Mouse (Mus musculus) testis, postnatal 10 days (tissue): ENCODE results near the gene Ppp3cb.

Experiments
- DNase-seq: peaks from one replicate; pipeline ENCODE4 v3.0.0; 2021; ENCODE audit warnings: low spot score

Ppp3cb gene

GRCm38 (mm10) chr14:20480195-20480579 lies 66.2 kb downstream of the Ppp3cb start:
- no peak for DNase-seq

- DNase-seq = peak; percentile 84
Measured at GRCm38 (mm10) chr14:20479291-20480194, 66.8 kb downstream of the Ppp3cb start, which contains the start of gene Anxa7. TSS of gene Anxa7 (minus strand) at chr14:20480133.

- no peak for DNase-seq
Measured at GRCm38 (mm10) chr14:20478801-20479200, 67.6 kb downstream of the Ppp3cb start.

- no peak for DNase-seq
Measured at GRCm38 (mm10) chr14:20478385-20478784, 68.0 kb downstream of the Ppp3cb start.

- no peak for DNase-seq
Measured at GRCm38 (mm10) chr14:20477261-20478025, 68.9 kb downstream of the Ppp3cb start.

- no peak for DNase-seq
Measured at GRCm38 (mm10) chr14:20460216-20460615, 86.2 kb downstream of the Ppp3cb start.

- DNase-seq = no peak
Measured at GRCm38 (mm10) chr14:20458378-20458777, 88.0 kb downstream of the Ppp3cb start.

- DNase-seq = peak; percentile 52
Measured at GRCm38 (mm10) chr14:20452929-20453328, 93.4 kb downstream of the Ppp3cb start.

- DNase-seq = peak; percentile 84
Measured at GRCm38 (mm10) chr14:20451765-20452331, 94.5 kb downstream of the Ppp3cb start, which contains the start of gene Cfap70. TSS of gene Cfap70 (minus strand) at chr14:20452226.

- no peak for DNase-seq
Measured at GRCm38 (mm10) chr14:20451302-20451701, 95.1 kb downstream of the Ppp3cb start.
